Mouse (Mus musculus): ENCODE results near the gene Kcnh2.

The Kcnh2 gene

GRCm38 (mm10) chr5:24344477-24345051, 6.8 kb downstream of the Kcnh2 start:
- H3K36me3 ChIP-seq (ENCODE audit: control insufficient read depth, insufficient read depth, low read length, poor library complexity, severe bottlenecking), result no peaks in the 10 kb centered on the region
- no peaks in the 10 kb centered on the region for H3K27me3 ChIP-seq (ENCODE audit: control insufficient read depth, insufficient read depth, low read length, poor library complexity, severe bottlenecking)
- no peak for DNase-seq (ENCODE audit: low read depth, low spot score)

GRCm38 (mm10) chr5:24343977-24344436, 7.4 kb downstream of the Kcnh2 start:
- Histone ChIP-seq H3K27me3 (ENCODE audit: control insufficient read depth, insufficient read depth, low read length, poor library complexity, severe bottlenecking) (no peaks in the 10 kb centered on the region), H3K36me3 (ENCODE audit: control insufficient read depth, insufficient read depth, low read length, poor library complexity, severe bottlenecking) (no peaks in the 10 kb centered on the region)
- no peak for DNase-seq (ENCODE audit: low read depth, low spot score)

- no peaks in the 10 kb centered on the region for H3K36me3 ChIP-seq (ENCODE audit: control insufficient read depth, insufficient read depth, low read length, poor library complexity, severe bottlenecking)
- DNase-seq (ENCODE audit: low read depth, low spot score), result no peak
- H3K27me3 ChIP-seq (ENCODE audit: control insufficient read depth, insufficient read depth, low read length, poor library complexity, severe bottlenecking), result no peaks in the 10 kb centered on the region
Observed at GRCm38 (mm10) chr5:24343379-24343778, 8.0 kb downstream of the Kcnh2 start.

- H3K36me3 ChIP-seq (ENCODE audit: control insufficient read depth, insufficient read depth, low read length, poor library complexity, severe bottlenecking), result no peaks in the 10 kb centered on the region
- no peaks in the 10 kb centered on the region for H3K27me3 ChIP-seq (ENCODE audit: control insufficient read depth, insufficient read depth, low read length, poor library complexity, severe bottlenecking)
- no peak for DNase-seq (ENCODE audit: low read depth, low spot score)
Observed at GRCm38 (mm10) chr5:24342966-24343365, 8.4 kb downstream of the Kcnh2 start.

- no peak for DNase-seq (ENCODE audit: low read depth, low spot score)
- no peaks in the 10 kb centered on the region for H3K36me3 ChIP-seq (ENCODE audit: control insufficient read depth, insufficient read depth, low read length, poor library complexity, severe bottlenecking)
- H3K27me3 ChIP-seq (ENCODE audit: control insufficient read depth, insufficient read depth, low read length, poor library complexity, severe bottlenecking), result no peaks in the 10 kb centered on the region
Observed at GRCm38 (mm10) chr5:24342205-24342963, 9.0 kb downstream of the Kcnh2 start.

GRCm38 (mm10) chr5:24337821-24338220, 13.6 kb downstream of the Kcnh2 start:
- H3K36me3 ChIP-seq (ENCODE audit: control insufficient read depth, insufficient read depth, low read length, poor library complexity, severe bottlenecking), result no peaks in the 10 kb centered on the region
- no peak for DNase-seq (ENCODE audit: low read depth, low spot score)
- H3K27me3 ChIP-seq (ENCODE audit: control insufficient read depth, insufficient read depth, low read length, poor library complexity, severe bottlenecking), result no peaks in the 10 kb centered on the region

- no peaks in the 10 kb centered on the region for H3K27me3 ChIP-seq (ENCODE audit: control insufficient read depth, insufficient read depth, low read length, poor library complexity, severe bottlenecking)
- DNase-seq (ENCODE audit: low read depth, low spot score), result no peak
- H3K36me3 ChIP-seq (ENCODE audit: control insufficient read depth, insufficient read depth, low read length, poor library complexity, severe bottlenecking), result no peaks in the 10 kb centered on the region
Observed at GRCm38 (mm10) chr5:24337366-24337765, 14.0 kb downstream of the Kcnh2 start.

GRCm38 (mm10) chr5:24335888-24336511, 15.4 kb downstream of the Kcnh2 start:
- no peaks in the 10 kb centered on the region for H3K27me3 ChIP-seq (ENCODE audit: control insufficient read depth, insufficient read depth, low read length, poor library complexity, severe bottlenecking)
- no peaks in the 10 kb centered on the region for H3K36me3 ChIP-seq (ENCODE audit: control insufficient read depth, insufficient read depth, low read length, poor library complexity, severe bottlenecking)
- no peak for DNase-seq (ENCODE audit: low read depth, low spot score)

GRCm38 (mm10) chr5:24334749-24335148, 16.7 kb downstream of the Kcnh2 start:
- Histone ChIP-seq H3K27me3 (ENCODE audit: control insufficient read depth, insufficient read depth, low read length, poor library complexity, severe bottlenecking) (no peaks in the 10 kb centered on the region), H3K36me3 (ENCODE audit: control insufficient read depth, insufficient read depth, low read length, poor library complexity, severe bottlenecking) (no peaks in the 10 kb centered on the region)
- DNase-seq (ENCODE audit: low read depth, low spot score), result no peak

GRCm38 (mm10) chr5:24332401-24332800, 19.0 kb downstream of the Kcnh2 start:
- no peak for DNase-seq (ENCODE audit: low read depth, low spot score)
- no peaks in the 10 kb centered on the region for H3K27me3 ChIP-seq (ENCODE audit: control insufficient read depth, insufficient read depth, low read length, poor library complexity, severe bottlenecking)
- no peaks in the 10 kb centered on the region for H3K36me3 ChIP-seq (ENCODE audit: control insufficient read depth, insufficient read depth, low read length, poor library complexity, severe bottlenecking)

- Histone ChIP-seq H3K27me3 (ENCODE audit: control insufficient read depth, insufficient read depth, low read length, poor library complexity, severe bottlenecking) (no peaks in the 10 kb centered on the region), H3K36me3 (ENCODE audit: control insufficient read depth, insufficient read depth, low read length, poor library complexity, severe bottlenecking) (no peaks in the 10 kb centered on the region)
- DNase-seq (ENCODE audit: low read depth, low spot score), result no peak
Observed at GRCm38 (mm10) chr5:24329965-24330298, 21.5 kb downstream of the Kcnh2 start.

GRCm38 (mm10) chr5:24329212-24329964, 22.0 kb downstream of the Kcnh2 start:
- Histone ChIP-seq H3K36me3 (ENCODE audit: control insufficient read depth, insufficient read depth, low read length, poor library complexity, severe bottlenecking) (no peaks in the 10 kb centered on the region), H3K27me3 (ENCODE audit: control insufficient read depth, insufficient read depth, low read length, poor library complexity, severe bottlenecking) (no peaks in the 10 kb centered on the region)
- no peak for DNase-seq (ENCODE audit: low read depth, low spot score)

GRCm38 (mm10) chr5:24328813-24329211, 22.6 kb downstream of the Kcnh2 start:
- no peaks in the 10 kb centered on the region for H3K27me3 ChIP-seq (ENCODE audit: control insufficient read depth, insufficient read depth, low read length, poor library complexity, severe bottlenecking)
- no peak for DNase-seq (ENCODE audit: low read depth, low spot score)
- H3K36me3 ChIP-seq (ENCODE audit: control insufficient read depth, insufficient read depth, low read length, poor library complexity, severe bottlenecking), result no peaks in the 10 kb centered on the region

- Histone ChIP-seq H3K27me3 (ENCODE audit: control insufficient read depth, insufficient read depth, low read length, poor library complexity, severe bottlenecking) (no peaks in the 10 kb centered on the region), H3K36me3 (ENCODE audit: control insufficient read depth, insufficient read depth, low read length, poor library complexity, severe bottlenecking) (no peaks in the 10 kb centered on the region)
- no peak for DNase-seq (ENCODE audit: low read depth, low spot score)
Observed at GRCm38 (mm10) chr5:24326842-24327417, 24.5 kb downstream of the Kcnh2 start.

All from splenic B cell, adult 2 months (primary cell).